Mouse (Mus musculus) heart, adult 11 months (tissue): ENCODE measurements around the gene Fkbp10.

Experiments used
- DNase-seq: peaks from one replicate; pipeline ENCODE4 v3.0.0; 2022

Fkbp10 gene

DNA sequence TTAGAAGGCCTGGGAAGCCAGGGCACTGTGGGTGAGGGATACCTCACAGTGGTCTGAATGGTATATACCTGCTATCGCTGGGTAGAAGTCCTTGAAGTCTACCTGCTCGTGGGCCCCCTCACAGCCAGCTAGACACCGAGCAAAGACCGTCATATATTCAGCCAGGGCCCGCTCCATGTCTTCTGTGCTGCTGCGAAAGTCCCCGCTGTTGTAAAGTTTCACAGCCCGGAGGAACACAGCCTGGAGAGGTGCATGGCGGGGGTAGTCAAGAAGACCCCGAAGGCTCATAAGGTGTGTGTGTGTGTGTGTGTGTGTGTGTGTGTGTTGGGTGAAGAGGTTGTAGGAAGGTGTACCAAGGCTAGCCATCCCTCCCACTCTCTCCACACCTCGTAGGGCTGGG lies 2.0 kb upstream of the Fkbp10 start:
- peak; percentile 93 for DNase-seq

- DNase-seq = peak; percentile 99
Measured at GRCm38 (mm10) chr11:100414021-100414913, 1.2 kb upstream of the Fkbp10 start, which contains the start of gene P3h4. P3h4 (minus strand) TSS chr11:100414836.

DNA sequence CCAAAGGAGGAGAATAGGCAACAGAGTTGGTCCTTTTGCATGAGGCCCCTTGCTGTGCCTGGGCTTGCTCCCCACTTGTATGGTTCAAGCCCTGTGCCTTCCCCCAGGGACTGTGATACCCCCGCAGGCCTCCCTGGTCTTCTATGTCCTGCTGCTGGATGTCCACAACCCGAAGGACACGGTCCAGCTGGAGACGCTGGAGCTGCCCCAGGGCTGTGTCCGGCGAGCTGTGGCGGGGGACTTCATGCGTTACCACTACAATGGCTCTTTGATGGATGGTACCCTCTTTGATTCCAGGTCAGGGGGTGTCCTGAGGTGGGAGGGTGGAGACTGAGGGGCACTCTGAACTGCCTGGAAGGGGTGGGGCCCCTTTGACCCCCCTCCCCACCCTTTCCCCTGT lies 6.0 kb downstream of the Fkbp10 start:
- DNase-seq = peak; percentile 91

DNA sequence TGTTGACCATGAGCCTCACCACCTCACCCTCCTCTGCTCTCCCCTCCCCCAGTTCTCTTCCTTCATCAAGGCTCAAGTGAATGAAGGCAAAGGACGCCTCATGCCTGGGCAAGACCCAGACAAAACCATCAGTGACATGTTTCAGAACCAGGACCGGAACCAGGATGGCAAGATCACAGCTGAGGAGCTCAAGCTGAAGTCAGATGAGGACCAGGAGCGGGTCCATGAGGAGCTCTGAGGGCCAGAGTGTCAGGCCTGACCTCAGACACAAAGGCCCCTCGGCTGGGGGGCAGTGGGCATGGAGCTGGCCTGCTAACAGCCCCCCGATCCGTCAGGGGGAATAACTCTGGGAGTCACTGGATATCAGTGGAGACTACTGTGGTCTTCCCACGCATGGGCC lies 8.3 kb downstream of the Fkbp10 start:
- DNase-seq = peak; percentile 91

GRCm38 (mm10) chr11:100425851-100426250 lies 10.4 kb downstream of the Fkbp10 start:
- DNase-seq = peak; percentile 97

DNA sequence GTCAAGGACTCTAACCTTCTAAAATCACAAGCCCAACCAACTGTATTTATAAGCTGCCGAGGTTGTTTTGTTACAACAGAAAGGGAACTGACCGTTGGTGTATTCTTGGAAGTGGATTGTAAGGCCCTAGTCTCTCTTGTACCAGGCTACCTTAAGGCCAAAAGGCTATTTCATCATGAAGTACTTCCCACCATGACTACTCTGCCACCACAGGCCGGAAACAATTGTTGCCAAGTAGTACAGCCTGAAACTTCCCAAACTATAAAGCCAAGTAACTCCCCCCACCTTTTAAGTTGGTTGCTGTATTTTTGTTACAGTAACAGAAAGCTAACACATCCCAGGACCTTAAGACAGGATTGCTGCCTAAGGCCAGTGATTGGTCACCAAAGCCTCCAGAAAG lies 11.3 kb downstream of the Fkbp10 start:
- DNase-seq = no peak

- peak; percentile 93 for DNase-seq
Measured at GRCm38 (mm10) chr11:100428612-100429199, 13.2 kb downstream of the Fkbp10 start.

- peak; percentile 94 for DNase-seq
Measured at GRCm38 (mm10) chr11:100430052-100430451, 14.6 kb downstream of the Fkbp10 start.

DNA sequence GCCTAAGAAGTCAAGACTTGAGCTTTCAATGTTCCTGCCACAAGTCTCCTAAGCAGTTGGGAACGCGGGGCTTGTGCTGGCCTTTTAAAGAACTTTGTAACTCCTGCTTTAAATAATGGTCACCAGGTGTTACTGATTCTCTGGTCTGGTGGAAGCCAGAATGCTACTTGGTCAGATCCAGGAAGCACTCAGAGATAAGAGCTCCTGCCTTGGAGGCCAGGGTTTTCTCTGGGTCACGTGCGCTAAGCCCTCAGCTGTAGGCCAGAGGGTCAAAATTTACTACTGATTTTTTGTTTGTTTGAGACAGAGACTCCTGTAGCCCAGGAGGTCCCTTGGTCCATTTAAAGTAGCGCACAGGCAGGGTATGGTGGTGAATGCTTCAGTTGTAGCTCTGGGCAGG lies 16.5 kb downstream of the Fkbp10 start:
- DNase-seq = no peak

- no peak for DNase-seq
Measured at GRCm38 (mm10) chr11:100435678-100436246, 20.3 kb downstream of the Fkbp10 start.

DNA sequence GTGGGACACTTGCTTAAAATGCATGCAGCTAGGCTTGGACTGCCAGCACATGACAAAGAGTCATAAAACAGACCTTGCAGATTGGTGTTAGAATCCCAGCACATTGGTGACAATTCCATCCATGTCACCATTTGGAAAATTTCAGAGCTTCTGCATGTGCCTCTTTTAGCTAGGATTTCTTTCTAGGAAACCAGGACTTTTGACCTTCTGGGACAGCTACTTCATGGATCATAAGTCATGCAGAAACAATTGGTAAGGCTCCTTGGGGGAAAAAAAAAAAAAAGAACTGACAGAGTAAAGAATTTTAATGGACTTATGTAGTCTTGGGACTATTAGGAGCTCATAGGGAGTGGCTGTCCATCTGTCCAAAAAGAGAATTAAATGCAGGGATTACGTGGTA lies 22.4 kb downstream of the Fkbp10 start:
- no peak for DNase-seq

- peak; percentile 99 for DNase-seq
Measured at GRCm38 (mm10) chr11:100440691-100441522, 25.4 kb downstream of the Fkbp10 start.

DNA sequence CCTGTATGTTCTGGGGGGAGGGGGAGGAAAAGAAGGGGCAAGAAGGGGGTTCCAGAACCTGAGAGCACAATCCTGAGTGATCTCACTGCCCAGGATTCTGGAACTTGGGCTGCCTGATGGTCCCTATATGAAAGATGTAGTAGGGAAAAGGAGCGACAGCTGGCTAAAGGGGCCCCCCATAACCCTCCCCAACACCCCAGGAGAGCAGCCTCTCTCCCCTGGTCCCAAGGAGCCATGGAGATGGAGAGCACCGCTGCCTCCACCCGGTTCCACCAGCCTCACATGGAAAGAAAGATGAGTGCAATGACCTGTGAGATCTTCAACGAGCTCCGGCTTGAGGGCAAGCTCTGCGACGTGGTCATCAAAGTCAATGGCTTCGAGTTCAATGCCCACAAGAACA lies 26.3 kb downstream of the Fkbp10 start, which contains the start of the genes Nt5c3b and Klhl10:
Gene Nt5c3b (minus strand): TSS at position 12 of the 400 bp plus-strand sequence.
Gene Klhl10 (plus strand): TSS at position 121 of the 400 bp plus-strand sequence.
- DNase-seq = peak; percentile 88

DNA sequence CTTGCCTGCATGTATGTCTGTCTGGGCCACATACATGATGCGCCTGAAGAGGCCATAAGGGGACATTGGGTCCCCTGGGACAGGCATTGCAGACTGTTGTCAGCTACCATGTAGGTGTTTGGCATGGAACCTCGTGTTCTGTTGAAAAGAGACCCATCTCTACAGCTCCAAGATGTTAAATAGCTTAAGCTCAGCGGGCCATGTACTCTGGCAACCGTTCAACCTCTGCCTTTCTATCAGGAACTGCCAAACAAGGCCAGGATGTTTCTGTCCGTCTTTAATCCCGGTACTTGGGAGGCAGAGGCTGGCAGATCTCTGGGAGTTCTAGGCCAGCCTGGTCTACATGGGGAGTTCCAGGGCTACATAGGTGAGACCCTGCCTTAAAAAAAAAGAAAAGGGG lies 27.1 kb downstream of the Fkbp10 start:
- no peak for DNase-seq

DNA sequence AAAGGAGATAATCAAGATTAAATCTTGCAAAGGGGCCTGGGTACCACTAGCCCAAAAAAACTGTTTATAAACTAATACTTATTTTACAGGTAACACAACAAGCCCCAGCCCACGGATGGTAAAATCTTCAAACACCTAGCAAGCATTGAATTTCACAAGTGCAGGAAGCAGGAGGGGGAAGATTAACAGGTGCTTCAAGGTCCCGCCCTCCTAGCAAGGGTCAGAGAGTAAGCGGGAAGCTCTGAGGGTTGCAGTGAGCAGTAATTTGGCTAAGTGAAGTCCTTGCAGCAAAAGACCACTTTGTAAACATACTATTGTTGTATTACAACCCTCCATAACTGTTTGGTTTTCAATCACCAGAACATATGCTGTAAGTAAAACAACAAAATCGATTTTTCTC lies 41.8 kb downstream of the Fkbp10 start:
- DNase-seq = no peak

DNA sequence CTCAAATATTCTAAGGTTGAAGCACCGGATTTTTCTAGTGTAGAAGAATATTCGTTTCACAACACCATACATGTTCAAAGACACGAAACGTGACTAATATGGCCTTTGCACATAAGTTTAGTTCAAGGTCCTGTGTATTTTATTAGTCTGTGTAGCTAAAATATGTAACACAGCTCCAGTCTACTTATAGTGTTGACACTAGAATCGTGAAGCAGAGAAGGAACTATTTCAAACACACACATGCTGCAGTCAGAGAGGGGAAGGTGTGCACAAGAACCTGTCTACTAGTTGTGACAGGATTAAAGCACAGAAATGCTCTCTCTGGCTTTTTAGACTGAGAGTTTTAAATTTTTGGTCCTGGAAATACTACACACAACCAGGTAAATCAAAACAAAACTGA lies 42.2 kb downstream of the Fkbp10 start:
- DNase-seq = no peak

GRCm38 (mm10) chr11:100462699-100463098 lies 47.2 kb downstream of the Fkbp10 start:
- DNase-seq = no peak

DNA sequence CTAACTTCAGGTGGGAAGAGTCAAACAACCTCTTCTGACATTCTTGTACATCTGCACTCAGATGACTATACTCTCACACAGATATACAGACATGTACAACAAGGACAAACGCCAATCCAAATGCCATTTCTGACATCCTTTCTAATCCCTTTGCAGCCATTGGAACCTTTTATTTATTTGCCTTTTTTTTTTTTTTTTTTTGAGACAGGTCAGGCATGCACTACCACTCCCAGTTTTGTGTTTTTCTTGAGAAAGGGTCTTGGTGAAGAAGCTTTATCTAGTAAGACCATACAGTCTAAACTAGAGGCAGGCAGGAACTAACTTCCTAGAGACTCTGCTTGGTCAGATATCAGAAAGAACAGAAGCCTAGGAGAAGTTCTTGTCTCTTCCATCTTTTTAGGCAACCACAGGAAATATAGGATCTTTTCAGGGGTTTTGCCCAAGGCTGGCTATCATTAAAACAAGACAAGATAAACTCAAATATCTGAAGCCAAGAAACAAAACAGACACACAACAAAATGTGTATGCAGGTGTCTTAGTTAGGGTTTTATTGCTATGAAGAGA lies 49.8 kb downstream of the Fkbp10 start:
- DNase-seq = no peak

DNA sequence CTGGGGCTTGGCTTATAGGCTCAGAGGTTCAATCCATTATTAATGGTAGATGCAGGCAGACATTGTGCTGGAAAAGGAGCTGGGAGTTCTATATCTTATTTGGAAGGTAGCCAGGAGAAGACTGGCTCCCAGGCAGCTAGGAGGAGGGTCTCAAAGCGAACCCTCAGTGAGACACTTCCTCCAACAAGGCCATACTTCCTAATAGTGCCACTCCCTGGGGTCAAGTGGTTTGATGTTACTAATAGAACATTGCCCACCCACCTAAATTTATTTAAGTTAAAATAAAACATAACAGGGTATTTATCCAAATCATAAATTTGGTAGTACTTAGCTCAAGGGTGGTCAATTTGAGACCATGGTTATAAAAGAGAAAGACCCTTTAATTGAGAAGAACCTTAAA lies 50.3 kb downstream of the Fkbp10 start:
- no peak for DNase-seq

DNA sequence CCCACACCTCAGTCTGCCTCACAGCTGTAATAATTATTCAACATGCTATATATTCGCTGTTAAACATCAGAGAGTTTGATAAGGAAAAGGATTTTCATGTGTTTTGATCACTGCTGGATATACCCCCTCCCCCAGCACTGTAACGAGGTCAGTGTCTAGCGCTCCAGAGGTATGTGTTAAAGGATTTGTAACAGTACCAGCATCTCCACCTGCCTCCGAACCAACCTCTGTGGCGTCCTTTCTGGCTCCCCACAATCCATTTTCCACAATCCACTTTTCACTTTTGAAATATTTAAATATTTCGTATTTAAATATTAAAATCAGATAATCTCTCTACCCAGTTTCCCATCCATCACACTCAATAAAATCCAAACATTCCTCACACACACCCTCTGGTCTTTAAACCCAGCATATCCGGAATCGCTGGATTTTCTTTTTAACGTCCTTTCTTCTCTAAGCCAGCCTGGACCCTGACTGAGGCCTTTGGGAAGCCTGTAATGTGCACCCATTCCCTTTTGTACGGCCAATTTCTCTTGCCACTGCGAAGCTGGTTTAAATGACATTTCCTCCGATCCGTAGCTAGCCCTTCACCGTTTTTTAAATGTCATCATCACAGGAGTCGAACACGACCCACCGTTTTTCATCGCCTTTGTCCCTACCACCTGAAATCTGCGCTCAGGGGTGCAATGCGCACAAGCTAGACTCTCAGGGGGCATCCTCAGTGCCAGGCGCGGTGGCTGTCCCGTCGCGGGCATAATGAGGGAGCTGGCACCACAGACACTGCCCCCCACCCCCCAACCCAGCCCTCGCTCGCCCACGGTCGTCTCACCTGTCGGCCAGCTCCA lies 56.1 kb downstream of the Fkbp10 start:
- peak; percentile 90 for DNase-seq

DNA sequence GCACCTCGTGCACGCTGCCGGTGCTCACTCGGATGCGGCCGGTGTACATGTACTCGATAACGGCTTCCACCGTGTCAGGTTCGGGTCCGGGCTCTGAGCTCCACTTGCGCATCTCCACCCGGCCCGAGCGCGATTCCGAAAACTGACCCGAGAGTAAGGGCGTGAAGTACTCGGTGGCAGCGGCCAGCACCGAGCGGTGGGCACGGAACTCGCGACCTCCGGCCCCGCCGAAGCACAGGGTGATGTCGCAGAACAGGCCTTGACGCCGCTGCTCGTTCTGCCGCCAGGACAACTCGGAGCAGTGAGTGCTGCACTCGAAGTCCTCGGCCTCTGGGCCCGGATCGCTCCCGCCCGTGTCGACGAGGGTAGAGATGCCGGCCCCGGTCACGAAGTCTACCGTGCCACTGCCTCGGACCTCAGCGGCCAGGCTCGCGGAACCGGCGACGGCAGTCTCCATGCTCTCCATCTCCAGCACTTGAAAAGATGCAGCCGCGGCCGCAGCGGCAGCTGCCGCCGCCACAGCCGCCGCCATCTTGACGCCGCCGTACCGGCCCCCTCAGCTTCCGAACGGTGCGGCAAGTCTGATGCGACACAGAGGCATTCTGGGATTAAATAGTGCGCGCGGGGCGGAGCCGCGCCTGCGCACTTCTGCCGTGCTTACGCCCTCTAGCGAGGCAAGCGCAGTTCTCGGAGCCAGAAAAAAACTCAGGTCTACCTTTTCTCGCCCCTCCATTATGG lies 56.9 kb downstream of the Fkbp10 start, which contains the start of gene Klhl11:
Gene Klhl11 (minus strand): TSS at position 545 of the 738 bp plus-strand sequence.
- peak; percentile 99 for DNase-seq
